Mouse (Mus musculus): ENCODE results near the gene Gm45808.

DNA sequence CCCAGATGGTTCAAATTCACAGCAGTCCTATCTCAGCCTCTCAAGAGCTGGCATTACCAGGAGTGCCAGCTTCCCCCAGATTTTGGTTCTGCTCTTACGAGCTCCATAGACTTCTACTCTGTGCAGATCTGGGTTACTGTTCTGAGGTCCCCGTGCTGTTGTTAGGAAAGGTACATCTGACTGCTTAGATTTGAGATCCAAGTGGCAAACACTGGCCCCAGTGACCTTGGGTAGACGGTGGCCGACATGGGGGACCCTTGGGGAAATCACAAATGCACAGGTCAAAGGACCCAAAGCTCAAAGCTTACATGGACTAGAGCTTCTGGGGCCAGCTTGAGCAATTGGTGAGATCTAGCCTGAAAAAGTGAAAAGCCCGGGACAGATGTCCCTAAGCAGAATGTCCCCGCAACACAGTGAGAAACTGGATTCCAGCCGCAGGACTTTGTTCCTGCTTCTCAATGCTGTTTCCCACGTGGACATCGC, 29.8 kb downstream of the Gm45808 start:
- no peak for TF ChIP-seq POLR2A (IDR thresholded peaks at IDR 0.05; ENCODE audit: control insufficient read depth, extremely low read depth, insufficient read depth, low read length, poor library complexity)
- no peak for TF ChIP-seq CTCF (IDR thresholded peaks at IDR 0.05; ENCODE audit: borderline replicate concordance, control insufficient read depth, extremely low read depth, insufficient read depth, low read length, poor library complexity)
